Mouse (Mus musculus) midbrain, embryonic 16.5 days (tissue): ENCODE data around the gene Sertad4. TPM values are rescaled to one million over a fixed set of nuclear protein-coding genes. Genes with fewer than 3 reads are reported as not detected.

Experiments used
- polyA plus RNA-seq: library from polyadenylated mRNA; unstranded; fragments of >200 nt; fragmentation: Nextera tagmentation; extraction: Ambion mirVana; gene quantifications from 2 replicates; pipeline ENCODE4 v1.2.1, GENCODE M21; 2015

Sertad4 gene
- polyA plus RNA-seq, 1 experiment from 2014 or later = 26.3 TPM

Other genes with a start within 250 kb of the Sertad4 start
- 3.3 and 3.4 TPM in 2 replicates for gene Hhat, start 84.5 kb downstream of the Sertad4 start, polyA plus RNA-seq
- gene Syt14, start 180.0 kb upstream of the Sertad4 start, polyA plus RNA-seq = 6.9 and 8.2 TPM in 2 replicates